Mouse (Mus musculus): ENCODE results near the gene Zfp352.
A peak's percentile ranks its signal among the peaks of the same experiment; 100 is the strongest.
"Not testable (repeated sequence)": the region's sequence is repeated elsewhere in the genome, so short reads cannot be mapped to it uniquely, and the experiment has no call there.

Zfp352 gene

DNA sequence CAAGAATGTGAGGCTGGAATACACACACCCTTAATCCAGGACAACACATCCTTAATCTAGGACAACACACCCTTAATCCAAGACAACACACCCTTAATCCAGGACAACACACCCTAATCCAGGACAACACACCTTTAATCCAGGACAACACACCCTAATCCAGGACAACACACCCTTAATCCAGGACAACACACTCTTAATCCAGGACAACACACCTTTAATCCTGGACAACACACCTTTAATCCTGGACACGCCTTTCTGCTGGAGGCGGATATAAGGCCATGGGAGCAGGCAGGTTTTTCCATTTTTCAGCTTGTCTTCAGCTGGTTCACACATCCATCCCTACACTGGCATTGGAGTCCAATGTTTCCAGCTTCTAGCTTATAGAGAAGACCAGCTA lies at the start of gene Zfp352:
Gene Zfp352 (plus strand): TSS at position 301 of the 400 bp plus-strand sequence.
- no peak for DNase-seq (ENCODE audit: low spot score)

DNA sequence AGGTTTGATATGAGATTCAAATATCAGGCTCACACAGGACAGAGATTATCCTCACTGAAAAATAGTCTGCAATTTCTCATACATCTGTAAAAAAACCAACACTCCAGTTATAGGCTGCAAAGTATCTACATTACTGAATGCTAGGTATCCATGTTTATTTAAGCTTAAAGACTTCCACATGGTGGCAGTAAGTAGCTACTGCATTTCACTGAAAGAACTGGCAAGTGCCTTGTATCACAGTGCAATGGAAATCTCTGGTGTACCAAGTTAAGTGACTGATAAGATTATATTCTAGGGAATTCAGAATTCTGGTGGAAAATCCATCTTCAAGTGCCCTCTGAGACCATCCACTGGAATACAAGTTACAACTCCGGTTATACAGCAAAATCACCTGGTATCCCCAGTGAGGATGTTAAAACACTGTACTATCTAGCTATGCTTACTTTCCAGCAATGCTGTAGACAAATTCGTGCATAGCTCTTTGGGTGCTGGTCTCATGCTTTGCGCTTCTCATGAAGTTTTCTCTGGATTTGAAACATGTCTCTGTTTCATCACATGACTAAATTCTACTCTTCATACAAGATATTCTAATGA lies 47.6 kb upstream of the Zfp352 start:
- DNase-seq (ENCODE audit: low spot score), result peak; percentile 10

DNA sequence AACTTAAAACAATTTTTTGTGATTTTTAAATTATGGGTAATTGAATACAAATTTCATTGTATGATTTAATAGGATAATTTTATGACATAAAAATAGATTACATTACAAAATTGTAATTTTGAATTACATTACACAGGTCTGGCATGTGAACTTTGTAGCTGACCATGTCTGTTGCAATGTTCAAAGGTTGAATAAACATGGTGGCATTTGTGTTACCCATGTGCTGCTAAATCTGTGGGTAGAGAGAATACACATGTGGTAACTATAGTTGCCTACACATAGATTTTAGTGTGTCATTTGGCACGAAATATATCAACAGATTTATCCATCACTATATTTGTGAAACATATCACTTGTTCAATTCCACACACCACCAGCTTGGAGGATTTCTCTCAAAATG lies 44.6 kb upstream of the Zfp352 start:
- no peak for DNase-seq (ENCODE audit: low spot score)

DNA sequence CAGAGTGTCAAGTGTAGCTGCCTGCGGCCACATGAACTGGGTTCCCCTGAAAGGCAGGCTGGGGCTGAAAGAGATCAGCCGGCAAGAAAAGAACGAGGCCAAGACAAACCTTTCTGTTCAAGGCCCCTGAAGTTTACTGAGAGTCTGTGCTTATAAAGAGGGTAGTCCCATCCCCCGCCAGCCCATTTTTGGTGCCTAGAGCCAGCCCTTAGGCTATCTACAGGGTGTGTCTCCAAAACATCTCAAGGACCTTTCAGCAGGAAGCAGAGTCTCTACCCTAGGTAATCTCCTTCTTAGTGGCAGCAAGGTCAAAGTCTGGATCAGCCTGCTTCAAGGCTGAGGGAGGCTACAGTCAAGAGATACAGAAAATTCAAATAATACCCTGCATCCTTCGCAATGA lies 15.2 kb upstream of the Zfp352 start:
- DNase-seq (ENCODE audit: low spot score), result no peak

DNA sequence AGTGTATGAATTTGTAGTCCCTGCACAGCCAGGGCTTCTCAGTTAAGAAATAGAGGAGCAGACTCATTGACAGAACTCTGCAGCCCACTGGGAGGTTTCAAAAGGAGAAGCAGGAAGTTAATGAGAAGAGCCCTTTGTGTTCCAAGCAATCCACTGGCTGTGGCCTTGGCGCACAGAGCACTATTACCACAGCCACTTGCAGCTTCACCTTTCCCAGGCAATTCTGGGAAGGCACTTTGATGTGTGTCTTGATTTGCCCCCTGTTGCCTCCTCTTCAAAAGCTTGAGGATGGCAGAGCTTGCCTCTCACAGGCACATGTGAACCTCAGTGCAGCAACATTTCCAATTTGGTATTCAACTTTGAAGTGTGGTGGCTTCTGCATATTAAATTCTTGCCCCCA lies 7.1 kb upstream of the Zfp352 start:
- DNase-seq (ENCODE audit: low spot score), result no peak

DNA sequence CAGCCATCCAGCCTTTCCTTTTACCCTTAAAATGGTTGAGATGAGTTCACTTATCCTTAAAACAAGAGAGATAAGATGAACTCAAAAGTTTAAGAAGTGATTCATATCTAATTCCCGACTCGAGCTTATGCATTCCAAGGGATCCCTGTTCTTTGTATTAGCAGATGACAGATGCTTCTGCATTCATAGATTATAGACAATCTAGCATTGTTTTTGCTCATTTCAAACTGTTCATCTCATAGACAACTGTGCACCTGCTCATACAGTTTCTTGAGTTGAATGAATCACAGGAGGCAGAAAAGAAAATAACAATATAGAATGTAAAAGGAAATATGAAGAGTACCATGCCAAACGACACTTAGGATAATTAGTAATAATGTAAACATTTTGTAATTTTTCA lies 6.5 kb upstream of the Zfp352 start:
- no peak for DNase-seq (ENCODE audit: low spot score)

DNA sequence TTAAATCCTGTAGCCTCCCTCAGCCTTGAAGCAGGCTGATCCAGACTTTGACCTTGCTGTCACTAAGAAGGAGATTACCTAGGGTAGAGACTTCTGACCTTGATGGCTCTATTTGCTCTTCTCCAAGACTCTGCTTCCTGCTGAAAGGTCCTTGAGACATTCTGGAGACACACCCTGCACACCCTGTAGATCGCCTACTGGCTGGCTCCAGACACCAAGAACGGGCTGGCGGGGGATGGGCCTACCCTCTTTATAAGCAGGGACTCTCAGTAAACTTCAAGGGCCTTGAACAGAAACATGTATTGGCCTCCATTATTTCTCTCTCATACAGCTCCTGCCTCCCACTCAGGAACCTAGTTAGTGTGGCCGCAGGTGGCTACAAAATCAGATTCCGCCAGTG lies 17.0 kb downstream of the Zfp352 start:
- not testable (repeated sequence) for DNase-seq (ENCODE audit: low spot score)

DNA sequence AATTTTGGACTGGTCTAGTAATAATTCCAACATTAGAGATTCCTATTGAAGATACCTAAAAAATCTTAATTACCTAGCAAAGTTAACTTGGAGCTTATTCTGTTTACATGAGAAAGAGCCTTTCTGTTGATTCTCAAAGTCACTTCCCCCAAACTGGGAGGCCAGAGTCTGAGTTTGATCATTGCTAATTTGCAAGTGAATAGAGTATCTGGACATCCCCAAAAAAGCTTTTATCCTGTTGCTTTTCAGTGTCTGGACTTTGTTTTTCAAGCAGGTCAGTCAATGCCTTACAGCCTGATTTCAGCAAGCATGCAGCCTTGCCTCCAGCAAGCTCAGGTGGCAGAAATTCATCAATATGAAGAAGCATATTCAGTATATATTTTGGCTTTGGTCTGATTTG lies 51.2 kb downstream of the Zfp352 start:
- no peak for DNase-seq (ENCODE audit: low spot score)
